Mouse (Mus musculus) hindbrain, embryonic 13.5 days (tissue): ENCODE data around the gene Dscam. TPM values are rescaled to one million over a fixed set of nuclear protein-coding genes. Genes with fewer than 3 reads are reported as not detected.

Experiments
- polyA plus RNA-seq: library from polyadenylated mRNA; unstranded; fragments of >200 nt; fragmentation: Nextera tagmentation; extraction: Ambion mirVana; gene quantifications from 2 replicates; pipeline ENCODE4 v1.2.1, GENCODE M21; 2015

Dscam gene
- polyA plus RNA-seq, 1 experiment from 2014 or later: 7.7 TPM

Other genes starting within 250 kb of the Dscam start
- 3.6 and 3.9 TPM in 2 replicates for gene Bace2, start 186.0 kb upstream of the Dscam start, polyA plus RNA-seq